Mouse (Mus musculus): ENCODE measurements at regions not wholly inside any gene's neighbourhood (a gene's known extent, or its start where the extent isn't known, plus 50 kb on each side); places are given as distances from the start of the nearest gene placed in this dataset.
"Not testable (repeated sequence)": the region's sequence is repeated elsewhere in the genome, so short reads cannot be mapped to it uniquely, and the experiment has no call there.

DNA sequence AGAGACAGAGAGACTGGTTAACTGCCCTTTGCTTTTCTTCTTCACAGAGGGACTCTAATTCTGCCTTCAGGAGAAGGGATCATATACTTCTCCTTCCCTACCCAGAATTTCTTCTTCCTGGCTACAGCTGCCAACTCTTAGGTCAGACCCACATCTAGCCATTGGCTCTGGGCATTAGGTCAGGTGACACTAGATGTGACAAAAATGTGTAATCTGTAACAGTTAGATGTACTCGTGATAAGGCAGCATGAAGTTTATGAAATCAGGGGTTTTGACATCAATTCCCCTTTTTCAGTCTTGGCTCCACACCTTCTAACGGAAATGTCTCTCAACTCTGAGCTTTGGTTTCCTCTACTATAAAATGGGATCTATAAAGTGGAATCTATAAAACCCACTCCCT, 428.4 kb downstream of the Bmper start:
- DNase-seq (ENCODE audit: extremely low spot score), result no peak

DNA sequence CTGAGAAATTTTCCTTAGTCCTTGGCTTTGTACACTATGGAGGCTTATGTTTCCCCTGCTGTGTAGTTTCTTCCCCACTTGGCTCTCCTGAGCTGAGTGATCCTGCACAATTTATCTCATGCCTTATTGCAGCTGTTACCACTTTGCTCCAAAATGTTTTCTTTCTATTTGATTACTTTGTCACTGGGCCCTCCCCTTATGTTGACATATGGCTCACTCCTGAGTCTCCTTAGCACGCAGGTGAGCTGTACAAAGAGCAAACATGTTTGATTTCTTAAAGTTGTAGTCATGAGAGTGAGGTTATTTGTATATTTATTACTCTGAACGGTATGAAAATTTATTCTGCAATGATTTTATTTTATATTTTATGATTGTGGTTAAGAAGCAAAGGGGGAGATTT, 430.2 kb downstream of the Bmper start:
- no peak for DNase-seq (ENCODE audit: extremely low spot score)

DNA sequence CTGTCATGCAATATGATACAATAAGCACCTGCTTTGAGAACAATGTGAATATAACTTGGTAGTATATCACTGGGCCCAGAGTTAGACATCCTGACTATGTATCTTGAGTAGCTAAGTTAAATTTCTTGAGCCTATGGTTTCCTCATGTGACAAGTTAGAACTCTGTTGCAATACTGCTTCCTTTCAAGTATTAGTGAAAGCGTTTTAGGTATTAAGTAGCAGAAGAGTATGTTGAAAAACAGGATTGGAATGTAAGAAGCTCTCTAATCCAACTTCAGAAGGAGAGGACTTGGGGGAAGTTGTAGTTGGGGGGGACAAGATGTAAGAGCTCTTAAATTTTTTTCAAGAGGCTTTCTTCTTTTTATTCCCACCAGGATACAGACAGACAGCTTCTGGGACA, 431.9 kb downstream of the Bmper start:
- DNase-seq (ENCODE audit: extremely low spot score), result no peak

DNA sequence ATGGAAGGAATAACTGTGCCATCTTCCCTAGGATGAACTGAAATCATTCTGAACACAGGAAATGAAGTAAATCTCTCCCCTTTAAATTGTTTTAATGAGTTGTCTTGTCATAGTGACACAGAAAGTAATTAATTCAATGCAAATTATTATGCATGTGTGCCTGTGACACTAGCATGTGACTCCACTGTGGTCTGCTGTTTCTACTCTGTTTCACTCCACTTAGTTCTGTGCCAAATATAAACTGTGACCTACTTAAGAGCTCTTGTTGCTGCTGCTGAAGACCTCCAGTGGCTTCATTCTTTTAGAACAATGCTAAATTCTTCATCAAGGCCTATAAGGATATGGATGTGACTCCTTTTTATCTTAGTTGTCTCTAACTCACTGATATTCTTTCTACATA, 431.8 kb upstream of the Npsr1 start:
- no peak for DNase-seq (ENCODE audit: extremely low spot score)

DNA sequence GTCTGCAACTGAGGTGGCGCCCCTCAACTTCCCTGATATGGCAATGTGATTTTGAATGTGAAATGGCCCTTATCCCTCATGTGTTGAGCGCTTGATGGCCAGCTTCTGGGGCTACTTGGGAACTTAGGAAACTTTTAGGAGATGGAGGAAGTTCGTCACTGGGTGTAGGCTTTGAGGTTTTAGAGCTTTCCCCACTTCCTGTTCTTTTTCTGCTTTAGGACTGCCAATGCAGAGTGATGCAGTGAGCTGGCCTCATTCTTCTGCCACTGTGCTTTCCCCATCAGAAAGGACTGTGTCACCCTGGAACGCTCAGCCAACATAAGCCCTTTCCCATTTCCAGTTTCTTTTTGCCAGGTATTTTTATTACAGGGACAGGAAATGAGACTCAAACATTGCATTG, 428.6 kb upstream of the Npsr1 start:
- no peak for DNase-seq (ENCODE audit: extremely low spot score)

DNA sequence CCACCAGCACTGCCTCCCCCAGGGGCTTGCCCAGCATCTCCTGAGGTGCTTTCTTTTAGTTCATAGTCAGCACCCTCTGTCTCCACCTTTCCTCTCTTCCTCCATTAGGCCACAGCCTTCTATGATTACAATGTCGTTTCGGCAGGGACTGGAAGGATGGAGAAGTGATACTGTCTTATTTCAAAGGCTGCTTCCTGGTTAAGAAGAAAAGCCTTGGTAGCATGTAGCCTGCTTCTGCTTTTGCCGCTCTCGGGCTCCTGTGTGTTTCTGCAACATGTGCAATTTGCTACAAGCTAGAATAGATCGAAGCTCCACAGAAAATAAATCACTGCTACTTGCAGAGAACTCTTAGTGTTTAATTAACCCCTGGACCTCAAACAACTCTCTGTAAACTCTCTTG, 427.2 kb upstream of the Npsr1 start:
- no peak for DNase-seq (ENCODE audit: extremely low spot score)

DNA sequence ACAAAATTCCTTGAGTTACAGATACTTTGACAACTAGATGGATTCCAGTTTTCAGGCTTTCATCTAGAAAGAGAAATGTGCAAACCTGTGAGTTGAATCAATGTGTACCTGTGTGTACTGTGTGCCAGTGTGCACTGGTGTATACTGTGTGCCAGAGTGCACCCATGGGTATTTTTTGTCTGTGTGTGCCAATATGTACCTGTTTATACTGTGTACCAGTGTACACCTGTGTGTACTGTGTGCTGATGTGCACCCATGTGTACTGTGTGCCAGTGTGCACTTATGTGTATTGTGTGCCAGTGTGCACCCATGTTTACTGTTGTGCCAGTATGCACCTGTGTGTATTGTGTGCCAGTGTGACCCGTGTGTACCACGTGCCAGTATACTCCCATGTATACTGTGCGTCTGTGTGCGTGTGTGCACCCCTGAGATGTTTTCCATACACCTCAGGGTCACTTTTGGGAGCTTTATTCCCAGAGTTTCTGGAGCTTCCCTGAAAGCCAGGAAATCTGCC, 424.4 kb upstream of the Npsr1 start:
- DNase-seq (ENCODE audit: extremely low spot score), result no peak

DNA sequence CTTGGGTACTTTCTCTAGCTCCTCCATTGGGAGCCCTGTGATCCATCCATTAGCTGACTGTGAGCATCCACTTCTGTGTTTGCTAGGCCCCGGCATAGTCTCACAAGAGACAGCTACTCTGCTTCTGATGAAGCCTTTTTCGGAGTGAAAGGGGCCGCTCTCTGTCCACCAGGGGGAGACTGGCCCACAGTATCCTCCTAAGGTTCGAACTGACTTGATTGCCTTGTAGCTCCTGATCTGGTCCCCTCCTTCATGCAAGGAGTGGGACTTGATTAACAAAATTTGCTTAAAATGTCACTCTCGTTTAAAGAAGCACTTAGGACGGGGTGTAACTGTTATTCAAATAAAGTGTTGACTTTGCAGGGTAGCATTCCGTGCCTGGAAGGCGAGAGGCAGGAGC, 423.0 kb upstream of the Npsr1 start:
- peak; percentile 27 for DNase-seq (ENCODE audit: extremely low spot score)

DNA sequence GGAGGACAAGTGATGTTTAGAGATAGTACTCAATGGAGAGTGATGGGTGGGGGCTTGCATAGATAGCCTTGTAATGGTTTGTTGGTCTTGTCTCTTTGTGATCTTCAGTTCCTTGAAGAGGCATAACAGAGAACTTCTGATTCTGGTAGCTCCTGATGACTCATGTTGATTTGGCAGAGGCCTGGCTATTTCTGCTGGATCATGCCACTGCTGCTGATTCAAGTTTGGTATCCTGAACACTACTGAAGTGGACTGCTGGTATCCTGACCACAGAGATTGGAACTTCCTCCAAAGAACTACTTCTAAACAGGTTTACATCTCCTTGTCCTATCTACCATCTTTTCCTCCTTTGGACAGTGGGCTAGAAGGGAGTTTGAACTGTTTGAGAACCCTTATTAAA, 408.3 kb upstream of the Npsr1 start:
- no peak for DNase-seq (ENCODE audit: extremely low spot score)

DNA sequence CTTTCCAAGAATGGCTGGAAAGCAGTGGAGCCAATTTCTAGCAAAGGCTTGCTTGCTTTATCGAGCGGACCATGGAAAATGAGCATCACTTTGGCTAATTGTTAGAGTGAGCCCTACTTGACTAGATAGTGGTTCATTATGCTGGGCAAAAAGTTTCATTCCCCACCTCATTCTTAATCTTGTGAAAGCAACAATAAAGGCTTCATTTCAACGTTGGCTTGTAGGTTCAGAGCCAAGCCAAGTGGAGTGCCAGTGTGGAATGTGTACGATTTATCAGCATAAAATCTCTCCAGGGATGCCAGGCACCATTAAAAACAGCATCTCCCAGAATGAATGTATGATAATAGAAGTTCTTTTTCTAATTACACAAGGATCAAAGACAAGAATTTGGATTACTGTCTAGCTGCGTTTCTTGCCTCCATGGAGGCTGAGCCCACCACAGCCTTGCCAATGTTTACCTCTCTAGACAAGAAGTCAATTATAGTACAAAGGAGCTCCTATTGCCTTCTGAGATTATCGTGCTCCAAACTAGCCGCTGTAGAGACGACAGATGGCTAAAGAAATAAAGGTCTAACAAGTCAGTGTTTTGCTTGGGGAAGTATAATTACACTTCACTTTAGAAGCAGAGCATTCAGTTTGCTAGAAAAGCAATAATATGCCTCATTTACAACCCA, 404.9 kb upstream of the Npsr1 start:
- no peak for DNase-seq (ENCODE audit: extremely low spot score)

DNA sequence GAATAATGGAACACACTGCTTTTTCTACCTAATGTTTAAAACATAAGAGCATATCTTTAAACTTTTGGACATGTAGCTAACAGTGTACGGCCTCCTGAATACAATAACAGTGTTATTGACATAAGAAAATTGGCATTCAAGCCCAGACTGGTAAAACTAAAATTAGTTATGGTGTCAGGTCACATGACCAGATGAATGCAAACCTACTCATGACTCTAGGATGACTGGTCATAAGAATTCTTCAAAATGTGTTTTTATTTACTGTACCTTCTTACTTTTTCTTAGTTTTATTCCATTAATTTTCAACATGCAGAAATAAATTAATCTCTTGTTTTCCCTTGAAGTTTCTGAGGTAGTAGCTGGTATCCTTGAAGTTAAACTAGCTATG, 404.4 kb upstream of the Npsr1 start:
- no peak for DNase-seq (ENCODE audit: extremely low spot score)

DNA sequence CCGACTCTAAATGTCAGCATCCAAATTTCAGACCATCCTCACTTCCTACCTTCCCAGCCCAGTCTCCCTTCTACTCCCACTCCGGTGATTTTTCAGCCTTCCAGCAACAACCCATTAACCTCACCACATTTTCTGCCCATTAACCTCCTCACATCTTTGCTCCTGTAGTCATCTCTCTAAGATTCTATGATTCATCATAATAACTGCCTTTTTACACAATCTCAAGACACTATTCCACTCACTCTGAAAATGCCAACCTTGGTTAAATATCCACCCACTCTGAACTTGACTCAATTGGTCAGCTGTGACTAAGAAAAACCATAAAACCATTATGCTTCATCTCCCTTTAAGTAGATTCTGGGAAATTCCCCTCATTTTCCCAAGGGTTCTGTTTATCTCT, 403.3 kb upstream of the Npsr1 start:
- no peak for DNase-seq (ENCODE audit: extremely low spot score)

DNA sequence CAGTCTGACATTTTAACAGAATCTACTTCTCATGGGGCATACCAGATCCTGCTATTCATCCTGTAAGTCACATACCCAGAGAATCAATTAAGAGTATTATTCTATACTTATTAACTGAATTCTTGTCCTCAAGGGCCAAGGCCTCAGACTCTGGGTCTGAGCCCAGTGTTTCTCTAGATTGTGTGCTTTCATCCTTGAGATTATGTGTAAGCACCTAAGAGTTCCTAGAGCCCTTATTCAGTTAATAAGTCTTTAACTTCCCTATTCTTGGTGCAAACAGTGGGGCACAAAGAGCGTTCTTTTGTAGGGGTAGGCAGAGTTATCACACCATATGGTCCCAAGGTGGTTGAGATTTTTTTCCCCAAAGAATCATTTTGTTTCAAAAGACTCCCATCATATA, 397.2 kb upstream of the Npsr1 start:
- DNase-seq (ENCODE audit: extremely low spot score), result no peak

DNA sequence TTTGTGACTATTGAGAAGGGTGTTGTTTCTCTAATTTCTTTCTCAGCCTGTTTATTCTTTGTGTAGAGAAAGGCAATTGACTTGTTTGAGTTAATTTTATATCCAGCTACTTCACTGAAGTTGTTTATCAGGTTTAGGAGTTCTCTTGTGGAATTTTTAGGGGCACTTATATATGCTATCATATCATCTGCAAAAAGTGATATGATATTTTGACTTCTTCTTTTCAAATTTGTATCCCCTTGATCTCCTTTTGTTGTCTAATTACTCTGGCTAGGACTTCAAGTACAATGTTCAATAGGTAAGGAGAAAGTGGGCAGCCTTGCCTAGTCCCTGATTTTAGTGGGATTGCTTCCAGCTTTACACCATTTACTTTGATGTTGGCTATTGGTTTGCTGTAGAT, 380.2 kb upstream of the Npsr1 start:
- not testable (repeated sequence) for DNase-seq (ENCODE audit: extremely low spot score)

DNA sequence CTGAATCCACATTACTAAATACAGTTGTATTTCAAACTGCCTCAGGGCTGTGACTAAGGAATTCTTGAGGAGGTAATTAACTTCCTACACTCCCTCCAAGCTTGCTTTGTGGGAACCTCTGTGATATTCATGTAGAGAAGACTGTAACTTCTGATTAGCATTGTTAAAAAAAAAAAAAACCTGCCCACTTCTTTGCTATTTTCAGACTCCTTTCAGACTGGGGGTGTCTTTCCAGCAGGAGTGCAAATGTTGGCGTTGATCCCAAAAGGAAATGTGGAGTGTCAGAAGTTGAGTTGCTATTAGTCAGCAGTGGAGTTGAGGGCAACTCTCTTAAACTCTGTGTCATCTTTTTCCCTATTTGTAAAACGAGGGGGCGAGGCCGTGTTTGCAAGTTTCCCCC, 369.0 kb upstream of the Npsr1 start:
- DNase-seq (ENCODE audit: extremely low spot score), result no peak

DNA sequence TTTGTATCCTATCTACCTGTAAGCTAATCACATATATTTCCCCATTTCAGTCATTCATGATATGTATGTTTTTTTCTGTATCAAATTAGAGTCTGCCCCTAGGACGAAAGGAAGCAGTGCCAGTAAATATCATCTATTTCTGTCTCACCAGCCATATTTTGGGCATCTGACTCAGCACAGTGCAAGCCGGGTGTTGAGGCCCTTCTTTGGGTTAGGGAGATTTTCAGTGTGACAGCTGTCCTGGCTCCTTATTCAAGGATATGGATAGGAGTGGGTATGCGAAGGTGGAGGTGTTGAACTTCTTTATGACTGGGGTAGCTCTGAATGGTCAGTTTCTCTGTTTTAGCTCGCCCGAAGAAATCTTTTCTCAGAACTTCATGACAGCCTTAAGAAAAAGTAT, 345.3 kb upstream of the Npsr1 start:
- DNase-seq (ENCODE audit: extremely low spot score), result no peak

DNA sequence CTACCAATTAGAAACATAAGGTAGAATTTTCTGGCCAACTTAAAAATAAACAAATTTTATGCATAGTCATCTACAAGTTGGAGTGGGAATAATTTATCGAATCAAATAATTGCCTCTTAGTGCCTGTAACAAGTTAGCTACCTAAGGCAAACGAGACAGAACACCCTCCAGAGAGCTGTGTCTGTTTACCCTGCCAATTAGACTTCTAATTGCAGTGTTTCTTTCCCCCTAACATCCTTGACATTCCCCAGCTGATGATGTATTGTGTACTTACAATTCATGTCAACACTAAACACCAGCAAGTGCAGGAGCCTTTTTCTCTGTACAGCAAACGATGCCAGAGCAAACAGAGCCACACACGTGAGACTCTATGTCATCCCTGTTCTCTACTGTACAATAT, 311.1 kb upstream of the Npsr1 start:
- DNase-seq (ENCODE audit: extremely low spot score), result no peak

Measured in embryo, embryonic 9.5 days (tissue).